Mouse (Mus musculus) spleen, postnatal 0 days (tissue): ENCODE measurements around the gene Stim1. TPM values are rescaled to one million over a fixed set of nuclear protein-coding genes. Genes with fewer than 3 reads are reported as not detected.

Source experiments
- polyA plus RNA-seq: library from polyadenylated mRNA; unstranded; fragments of >200 nt; fragmentation: Nextera tagmentation; extraction: Ambion mirVana; gene quantifications from 2 replicates; pipeline ENCODE4 v1.2.1, GENCODE M21; 2015

Stim1 gene
- polyA plus RNA-seq = 22.4 and 24.9 TPM in 2 replicates

GRCm38 (mm10) chr7:102267601-102268394 is at the start of gene Stim1:
Gene Stim1, plus strand, starts transcription at chr7:102267806.

GRCm38 (mm10) chr7:102255954-102256353 is 11.7 kb upstream of the Stim1 start, which contains the start of gene Rhog:
Gene Rhog, minus strand, starts transcription at chr7:102256054.

GRCm38 (mm10) chr7:102441657-102442391 is 174.2 kb downstream of the Stim1 start, which contains the start of gene Rrm1:
Gene Rrm1, plus strand, starts transcription at chr7:102441695.

GRCm38 (mm10) chr7:102481579-102481978 is 214.0 kb downstream of the Stim1 start, which contains the start of gene Olfr543:
Gene Olfr543, minus strand, starts transcription at chr7:102481679.

Other genes starting within 250 kb of the Stim1 start
- 5.1 and 7.3 TPM in 2 replicates for gene Il18bp, start 249.1 kb upstream of the Stim1 start, polyA plus RNA-seq
- gene Rnf121, start 202.3 kb upstream of the Stim1 start, polyA plus RNA-seq = 9.2 and 10.3 TPM in 2 replicates
- 17.1 and 17.2 TPM in 2 replicates for gene Xndc1, start 202.3 kb upstream of the Stim1 start, polyA plus RNA-seq
- 0.43 and 0.53 TPM in 2 replicates for gene Xntrpc, start 202.1 kb upstream of the Stim1 start, polyA plus RNA-seq
- gene Trpc2, start 184.7 kb upstream of the Stim1 start, polyA plus RNA-seq = not detected in 2 replicates
- 0.14 and 0.30 TPM in 2 replicates for gene Art1, start 166.1 kb upstream of the Stim1 start, polyA plus RNA-seq
- 0.25 and 0.42 TPM in 2 replicates for gene Art5, start 158.3 kb upstream of the Stim1 start, polyA plus RNA-seq
- not detected in 2 replicates for gene Chrna10, start 151.0 kb upstream of the Stim1 start, polyA plus RNA-seq
- gene Nup98, start 57.6 kb upstream of the Stim1 start, polyA plus RNA-seq = 16.1 and 17.3 TPM in 2 replicates
- 32.8 and 45.2 TPM in 2 replicates for gene Pgap2, start 57.6 kb upstream of the Stim1 start, polyA plus RNA-seq
- 103 and 124 TPM in 2 replicates for gene Rhog, start 11.8 kb upstream of the Stim1 start, polyA plus RNA-seq
- gene Rrm1, start 173.9 kb downstream of the Stim1 start, polyA plus RNA-seq = 179 and 203 TPM in 2 replicates
- 0.51 and 0.91 TPM in 2 replicates for gene Olfr543, start 213.9 kb downstream of the Stim1 start, polyA plus RNA-seq
- gene Olfr544, start 220.5 kb downstream of the Stim1 start, polyA plus RNA-seq = 0.19 and 0.34 TPM in 2 replicates
- 0.08 TPM in 1 of 2 replicates, not detected in the other for gene Olfr545, start 231.8 kb downstream of the Stim1 start, polyA plus RNA-seq